Mouse (Mus musculus): ENCODE data around the gene Gm42688.

DNA sequence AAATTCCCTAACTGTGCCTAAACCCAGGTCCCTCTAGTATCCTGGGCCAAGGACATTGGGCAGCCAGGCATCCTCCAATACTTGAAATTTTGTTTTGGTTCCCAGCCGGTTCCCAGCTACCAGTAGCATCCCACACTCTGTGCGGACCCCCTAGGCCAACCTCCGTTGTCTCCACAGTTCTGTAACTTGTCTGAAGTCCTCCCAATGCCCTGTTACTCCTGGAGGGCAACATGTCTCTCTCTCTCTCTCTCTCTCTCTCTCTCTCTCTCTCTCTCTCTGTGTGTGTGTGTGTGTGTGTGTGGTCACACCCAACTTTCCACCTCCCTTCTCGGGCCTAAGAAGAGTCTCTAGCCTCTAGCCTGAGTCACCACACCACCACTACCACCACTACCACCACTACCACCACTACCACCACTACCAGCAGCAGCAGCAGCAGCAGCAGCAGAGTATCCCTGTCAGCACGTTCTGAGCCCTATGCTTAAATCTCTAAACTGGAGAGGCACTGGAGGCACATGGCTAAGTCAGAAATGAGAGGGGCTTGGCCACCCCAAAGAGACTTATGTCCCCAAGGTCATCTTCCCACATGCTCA, 35.0 kb downstream of the Gm42688 start:
- TF ChIP-seq CTCF (IDR thresholded peaks at IDR 0.05; ENCODE audit: low read depth, low read length) = no peak
- no peak for TF ChIP-seq POLR2A (IDR thresholded peaks at IDR 0.05; ENCODE audit: extremely low read depth, insufficient read depth, low read length)

Data from liver, adult 2 months (tissue).